Mouse (Mus musculus): ENCODE data around the gene Mylk4. TPM values are rescaled to one million over a fixed set of nuclear protein-coding genes. Genes with fewer than 3 reads are reported as not detected.
A peak's percentile ranks its signal among the peaks of the same experiment; 100 is the strongest.

Mylk4 gene
- polyA plus RNA-seq, 1 experiment from 2014 or later = 0.39 TPM

- ATAC-seq (ENCODE audit: low FRiP score) = no peak
- Histone ChIP-seq H3K4me2 (replicated peaks) (no peak overlapping the region), H3K9ac (no peak overlapping the region), H3K36me3 (peaks cover 59% of the 10 kb centered on the region), H3K27ac (no peak overlapping the region), H3K4me1 (no peaks in the 10 kb centered on the region), H3K4me3 (no peak overlapping the region), H3K9me3 (replicated peaks) (no peaks in the 10 kb centered on the region), H3K27me3 (no peaks in the 10 kb centered on the region)
- WGBS = 94% methylated on average over 3 of the region's 3 CpGs
These were observed 35.5 kb upstream of the Mylk4 start for GRCm38 (mm10) chr13:32819241-32819640.

GRCm38 (mm10) chr13:32807624-32808023 lies 23.9 kb upstream of the Mylk4 start:
- Histone ChIP-seq H3K36me3 (peaks cover 28% of the 10 kb centered on the region), H3K27ac (no peak overlapping the region), H3K4me1 (peaks cover 15% of the 10 kb centered on the region), H3K9ac (no peak overlapping the region), H3K4me3 (no peak overlapping the region), H3K4me2 (replicated peaks) (no peak overlapping the region), H3K27me3 (no peaks in the 10 kb centered on the region), H3K9me3 (replicated peaks) (no peaks in the 10 kb centered on the region)
- ATAC-seq (ENCODE audit: low FRiP score) = no peak
- 63% methylated on average over 3 of the region's 3 CpGs for WGBS

- H3K4me2 ChIP-seq (replicated peaks) = no peak overlapping the region
- no peaks in the 10 kb centered on the region for H3K9me3 ChIP-seq (replicated peaks)
- no peaks in the 10 kb centered on the region for H3K27me3 ChIP-seq
- H3K36me3 ChIP-seq = peaks cover 28% of the 10 kb centered on the region
- H3K9ac ChIP-seq = no peak overlapping the region
- WGBS = 88% methylated on average over 7 of the region's 7 CpGs
- no peak overlapping the region for H3K27ac ChIP-seq
- no peak for ATAC-seq (ENCODE audit: low FRiP score)
- peaks cover 15% of the 10 kb centered on the region for H3K4me1 ChIP-seq
- H3K4me3 ChIP-seq = no peak overlapping the region
These were observed 23.1 kb upstream of the Mylk4 start for GRCm38 (mm10) chr13:32806820-32807219.

GRCm38 (mm10) chr13:32803701-32804345 lies 20.1 kb upstream of the Mylk4 start:
- Histone ChIP-seq H3K9me3 (replicated peaks) (no peaks in the 10 kb centered on the region), H3K27ac (no peak overlapping the region), H3K36me3 (peaks cover 21% of the 10 kb centered on the region), H3K27me3 (no peaks in the 10 kb centered on the region), H3K4me2 (replicated peaks) (peak overlapping the region; percentile 65), H3K4me1 (peaks cover 20% of the 10 kb centered on the region), H3K4me3 (peak overlapping the region; percentile 87), H3K9ac (no peak overlapping the region)
- 72% methylated on average over 4 of the region's 4 CpGs for WGBS
- no peak for ATAC-seq (ENCODE audit: low FRiP score)

- no peaks in the 10 kb centered on the region for H3K9me3 ChIP-seq (replicated peaks)
- peaks cover 20% of the 10 kb centered on the region for H3K4me1 ChIP-seq
- H3K27me3 ChIP-seq = no peaks in the 10 kb centered on the region
- H3K9ac ChIP-seq = peak within 1 kb of the TSS; percentile 88
- H3K36me3 ChIP-seq = peaks cover 12% of the 10 kb centered on the region
- WGBS = under 1% methylated on average over 82 of the region's 95 CpGs
- peak; percentile 73 for ATAC-seq (ENCODE audit: low FRiP score)
- peak within 1 kb of the TSS; percentile 65 for H3K4me2 ChIP-seq (replicated peaks)
- H3K27ac ChIP-seq = peak within 1 kb of the TSS; percentile 90
- H3K4me3 ChIP-seq = peak within 1 kb of the TSS; percentile 87
These were observed 18.7 kb upstream of the Mylk4 start, which contains the start of gene D930007J09Rik for GRCm38 (mm10) chr13:32802259-32803081. Gene D930007J09Rik, minus strand, starts transcription at chr13:32802849.

- H3K36me3 ChIP-seq = peaks cover 7% of the 10 kb centered on the region
- peaks cover 18% of the 10 kb centered on the region for H3K4me1 ChIP-seq
- peak within 1 kb of the TSS; percentile 87 for H3K4me3 ChIP-seq
- peak within 1 kb of the TSS; percentile 90 for H3K27ac ChIP-seq
- H3K4me2 ChIP-seq (replicated peaks) = peak within 1 kb of the TSS; percentile 65
- WGBS = 0% methylated on average over 51 of the region's 51 CpGs
- H3K9ac ChIP-seq = peak within 1 kb of the TSS; percentile 88
- no peaks in the 10 kb centered on the region for H3K27me3 ChIP-seq
- ATAC-seq (ENCODE audit: low FRiP score) = peak; percentile 99
- no peaks in the 10 kb centered on the region for H3K9me3 ChIP-seq (replicated peaks)
These were observed 18.0 kb upstream of the Mylk4 start, which contains the start of gene Wrnip1 for GRCm38 (mm10) chr13:32801693-32802221. Gene Wrnip1, plus strand, starts transcription at chr13:32802038.

GRCm38 (mm10) chr13:32800859-32801258 lies 17.1 kb upstream of the Mylk4 start:
- no peak overlapping the region for H3K9ac ChIP-seq

GRCm38 (mm10) chr13:32799131-32799530 lies 15.4 kb upstream of the Mylk4 start:
- no peak for ATAC-seq (ENCODE audit: low FRiP score)
- no peaks in the 10 kb centered on the region for H3K36me3 ChIP-seq
- H3K4me2 ChIP-seq (replicated peaks) = no peak overlapping the region
- no peak overlapping the region for H3K27ac ChIP-seq
- WGBS = 69% methylated on average over 2 of the region's 2 CpGs
- H3K9ac ChIP-seq = no peak overlapping the region
- H3K4me1 ChIP-seq = peaks cover 14% of the 10 kb centered on the region
- no peaks in the 10 kb centered on the region for H3K27me3 ChIP-seq
- H3K4me3 ChIP-seq = no peak overlapping the region
- H3K9me3 ChIP-seq (replicated peaks) = no peaks in the 10 kb centered on the region

More at GRCm38 (mm10) chr13:32800859-32801258, 17.1 kb upstream of the Mylk4 start:
- Histone ChIP-seq H3K27ac (no peak overlapping the region), H3K4me3 (0 out of 2 replicates have a peak overlapping the region, but pooled peaks have one; percentile 87), H3K4me1 (peaks cover 18% of the 10 kb centered on the region), H3K36me3 (no peaks in the 10 kb centered on the region), H3K4me2 (replicated peaks) (peak overlapping the region; percentile 65), H3K9me3 (replicated peaks) (no peaks in the 10 kb centered on the region), H3K27me3 (no peaks in the 10 kb centered on the region)
- ATAC-seq (ENCODE audit: low FRiP score) = no peak

- WGBS = 83% methylated on average over 1 of the region's 1 CpGs
These were observed 13.3 kb upstream of the Mylk4 start for GRCm38 (mm10) chr13:32797085-32797484.

GRCm38 (mm10) chr13:32795166-32795565 lies 11.4 kb upstream of the Mylk4 start:
- WGBS = 93% methylated on average over 5 of the region's 5 CpGs
- H3K4me3 ChIP-seq = no peak overlapping the region
- ATAC-seq (ENCODE audit: low FRiP score) = no peak
- H3K4me1 ChIP-seq = no peaks in the 10 kb centered on the region
- H3K9me3 ChIP-seq (replicated peaks) = no peaks in the 10 kb centered on the region
- H3K9ac ChIP-seq = no peak overlapping the region
- H3K27ac ChIP-seq = no peak overlapping the region
- H3K27me3 ChIP-seq = no peaks in the 10 kb centered on the region
- H3K4me2 ChIP-seq (replicated peaks) = no peak overlapping the region
- no peaks in the 10 kb centered on the region for H3K36me3 ChIP-seq

More at GRCm38 (mm10) chr13:32797085-32797484, 13.3 kb upstream of the Mylk4 start:
- Histone ChIP-seq H3K9ac (no peak overlapping the region), H3K27ac (no peak overlapping the region), H3K9me3 (replicated peaks) (no peaks in the 10 kb centered on the region), H3K4me2 (replicated peaks) (no peak overlapping the region), H3K4me3 (no peak overlapping the region), H3K4me1 (peaks cover 5% of the 10 kb centered on the region), H3K27me3 (no peaks in the 10 kb centered on the region), H3K36me3 (no peaks in the 10 kb centered on the region)
- no peak for ATAC-seq (ENCODE audit: low FRiP score)

GRCm38 (mm10) chr13:32794619-32795018 lies 10.9 kb upstream of the Mylk4 start:
- WGBS = 73% methylated on average over 2 of the region's 2 CpGs
- H3K4me3 ChIP-seq = no peak overlapping the region
- H3K27ac ChIP-seq = no peak overlapping the region
- H3K4me2 ChIP-seq (replicated peaks) = no peak overlapping the region
- no peaks in the 10 kb centered on the region for H3K36me3 ChIP-seq
- no peaks in the 10 kb centered on the region for H3K4me1 ChIP-seq
- H3K9me3 ChIP-seq (replicated peaks) = no peaks in the 10 kb centered on the region
- H3K27me3 ChIP-seq = no peaks in the 10 kb centered on the region
- ATAC-seq (ENCODE audit: low FRiP score) = no peak
- H3K9ac ChIP-seq = no peak overlapping the region

GRCm38 (mm10) chr13:32789781-32790180 lies 6.0 kb upstream of the Mylk4 start:
- Histone ChIP-seq H3K27ac (no peak overlapping the region), H3K4me1 (no peaks in the 10 kb centered on the region), H3K4me2 (replicated peaks) (no peak overlapping the region), H3K4me3 (no peak overlapping the region), H3K27me3 (no peaks in the 10 kb centered on the region), H3K9ac (no peak overlapping the region), H3K36me3 (no peaks in the 10 kb centered on the region), H3K9me3 (replicated peaks) (no peaks in the 10 kb centered on the region)
- 80% methylated on average over 4 of the region's 4 CpGs for WGBS
- ATAC-seq (ENCODE audit: low FRiP score) = no peak

Measured in hindbrain, embryonic 12.5 days (tissue).